Comparison of ENCODE assay signal across 1 mouse cellular context in genomic region chr8:123633801-123634200, GRCm38 (mm10).
TF ChIP-seq lines count a peak whose summit lies in the region.

No protein-coding gene starts in this region.

TF ChIP-seq in myocyte, 11 proteins besides CTCF, POLR2A, EP300 and RAD21 (continued from another document):
- TF ChIP-seq TCF3 (IDR thresholded peaks at IDR 0.05; ENCODE audit: insufficient read length, low read depth) (no peak), MAX (IDR thresholded peaks at IDR 0.05; ENCODE audit: low read depth) (no peak), SRF (IDR thresholded peaks at IDR 0.05; ENCODE audit: control insufficient read depth, insufficient read length, low read depth) (no peak), TCF12 (IDR thresholded peaks at IDR 0.05; ENCODE audit: insufficient read depth, poor library complexity, severe bottlenecking) (no peak)
TF ChIP-seq in myocyte: peak in this region for 0.
